Mouse (Mus musculus): ENCODE measurements around the gene Tsc1.

Gene Tsc1

GRCm38 (mm10) chr2:28727786-28728404, 86.9 kb downstream of the Tsc1 start:
- DNase-seq (ENCODE audit: low read depth, low spot score): no peak

- DNase-seq (ENCODE audit: low read depth, low spot score): no peak
Measured at GRCm38 (mm10) chr2:28730676-28731075, 89.6 kb downstream of the Tsc1 start.

- DNase-seq (ENCODE audit: low read depth, low spot score): no peak
Measured at GRCm38 (mm10) chr2:28737112-28737511, 96.1 kb downstream of the Tsc1 start.

GRCm38 (mm10) chr2:28740159-28740558, 99.1 kb downstream of the Tsc1 start:
- no peak for DNase-seq (ENCODE audit: low read depth, low spot score)
